Mouse (Mus musculus) neutrophil, adult 5-6 weeks (primary cell): Measurements from ENCODE around the gene Bves. TPM values are rescaled to one million over a fixed set of nuclear protein-coding genes. Genes with fewer than 3 reads are reported as not detected.

ENCODE experiments used
- total RNA-seq: library from RNA; stranded (forward); fragments of 200-1000 nt; gene quantifications from 2 replicates; pipeline ENCODE4 v1.2.3, GENCODE M21; 2017

Bves gene
- total RNA-seq, 1 experiment from 2014 or later = not detected

Other genes with a start within 250 kb of the Bves start
- not detected in 2 replicates for gene Popdc3, start 157.7 kb upstream of the Bves start, total RNA-seq
- 0.12 and 0.74 TPM in 2 replicates for gene Lin28b, start 150.6 kb downstream of the Bves start, total RNA-seq
- 11.9 and 13.3 TPM in 2 replicates for gene Hace1, start 242.1 kb downstream of the Bves start, total RNA-seq